Mouse (Mus musculus): Measurements from ENCODE around the gene Avp. TPM values are rescaled to one million over a fixed set of nuclear protein-coding genes. Genes with fewer than 3 reads are reported as not detected.

The Avp gene
- total RNA-seq (2021), result not detected in 2 replicates
- long read RNA-seq, experiment 1, result 0 reads
- long read RNA-seq, experiment 2, result 0 reads

GRCm38 (mm10) chr2:130582552-130582951, at the start of gene Avp:
Gene Avp, minus strand, starts transcription at chr2:130582554.
- no peak for DNase-seq

- peak; percentile 94 for DNase-seq
These were observed 47.5 kb upstream of the Avp start, which contains the start of the genes Fastkd5 and Ubox5 for GRCm38 (mm10) chr2:130629839-130630203. Gene Fastkd5, minus strand, starts transcription at chr2:130630027. Gene Ubox5, minus strand, starts transcription at chr2:130630038.

- no peak for DNase-seq
These were observed 46.9 kb upstream of the Avp start for GRCm38 (mm10) chr2:130629080-130629838.

- DNase-seq, result peak; percentile 35
These were observed 46.1 kb upstream of the Avp start for GRCm38 (mm10) chr2:130628424-130628823.

- DNase-seq, result no peak
These were observed 36.6 kb upstream of the Avp start for GRCm38 (mm10) chr2:130618972-130619371.

GRCm38 (mm10) chr2:130613091-130613490, 30.7 kb upstream of the Avp start:
- DNase-seq, result peak; percentile 57

GRCm38 (mm10) chr2:130602195-130602594, 19.8 kb upstream of the Avp start:
- no peak for DNase-seq

- DNase-seq, result no peak
These were observed 16.0 kb upstream of the Avp start for GRCm38 (mm10) chr2:130598399-130598798.

- peak; percentile 44 for DNase-seq
These were observed 15.3 kb upstream of the Avp start for GRCm38 (mm10) chr2:130597601-130598010.

GRCm38 (mm10) chr2:130595596-130595995, 13.2 kb upstream of the Avp start:
- DNase-seq, result no peak

GRCm38 (mm10) chr2:130591016-130591415, 8.7 kb upstream of the Avp start:
- no peak for DNase-seq

- DNase-seq, result no peak
These were observed 7.4 kb upstream of the Avp start for GRCm38 (mm10) chr2:130589761-130590160.

GRCm38 (mm10) chr2:130589157-130589556, 6.8 kb upstream of the Avp start:
- no peak for DNase-seq

- no peak for DNase-seq
These were observed 6.0 kb upstream of the Avp start for GRCm38 (mm10) chr2:130588373-130588772.

GRCm38 (mm10) chr2:130586016-130586415, 3.7 kb upstream of the Avp start:
- DNase-seq, result no peak

- peak; percentile 47 for DNase-seq
These were observed 1.7 kb upstream of the Avp start for GRCm38 (mm10) chr2:130583902-130584560.

- DNase-seq, result no peak
These were observed 1.2 kb downstream of the Avp start for GRCm38 (mm10) chr2:130581201-130581600.

GRCm38 (mm10) chr2:130579791-130580190, 2.6 kb downstream of the Avp start:
- no peak for DNase-seq

GRCm38 (mm10) chr2:130578148-130578547, 4.2 kb downstream of the Avp start:
- DNase-seq, result peak; percentile 87

GRCm38 (mm10) chr2:130577632-130578031, 4.7 kb downstream of the Avp start:
- peak; percentile 64 for DNase-seq

- no peak for DNase-seq
These were observed 5.3 kb downstream of the Avp start for GRCm38 (mm10) chr2:130577021-130577420.

- DNase-seq, result peak; percentile 40
These were observed 5.8 kb downstream of the Avp start for GRCm38 (mm10) chr2:130576564-130576963.

- DNase-seq, result no peak
These were observed 6.5 kb downstream of the Avp start, which contains the start of gene Oxt for GRCm38 (mm10) chr2:130575873-130576272. Gene Oxt, plus strand, starts transcription at chr2:130576173.
